Mouse (Mus musculus) CH12.LX (cell line): ENCODE results near the gene Stk38l. TPM values are rescaled to one million over a fixed set of nuclear protein-coding genes. Genes with fewer than 3 reads are reported as not detected.

Experiments used
- DNase-seq: peaks from one replicate; pipeline ENCODE4 v3.0.0-alpha.2; 2013; ENCODE audit errors: extremely low read depth
- H3K27ac ChIP-seq: 2 replicates; pipeline ENCODE4 v1.5.1; 2012; ENCODE audit warnings: low read depth, mild to moderate bottlenecking, control low read depth, moderate library complexity; ENCODE audit not compliant: insufficient read depth
- H3K27me3 ChIP-seq: replicated peaks from 2 replicates; pipeline ENCODE3; 2012; ENCODE audit warnings: inconsistent platforms
- H3K36me3 ChIP-seq, 2 experiments: replicated peaks in 1 of 2; 2 replicates each; pipeline versions ENCODE3 to v1.6.1; 2012; ENCODE audit warnings: inconsistent platforms in 1 of 2, low read length in 1 of 2, mild to moderate bottlenecking in 1 of 2, mixed read lengths in 1 of 2, moderate library complexity in 1 of 2; ENCODE audit not compliant: control insufficient read depth in 1 of 2, insufficient read depth in 1 of 2
- H3K4me1 ChIP-seq, 2 experiments: 2 replicates each; pipeline ENCODE4 v1.6.1; 2012; ENCODE audit warnings: inconsistent platforms in 1 of 2, moderate library complexity in 1 of 2; ENCODE audit not compliant: insufficient read depth in 2 of 2, control insufficient read depth in 1 of 2
- H3K4me2 ChIP-seq: 2 replicates; pipeline ENCODE4 v1.6.1; 2012; ENCODE audit warnings: low read depth, mild to moderate bottlenecking, control low read depth; ENCODE audit not compliant: poor library complexity, insufficient read depth, severe bottlenecking
- H3K4me3 ChIP-seq, 3 experiments: fragments of 150-350 bp in 1 of 3; sonication (generic) in 1 of 3; replicated peaks in 1 of 3; 2 replicates each; pipeline versions ENCODE3 to v1.5.1; 2011 to 2012; ENCODE audit warnings: low read depth in 2 of 3, low read length in 2 of 3, mild to moderate bottlenecking in 2 of 3, moderate library complexity in 2 of 3, control low read depth in 1 of 3, improper control_type of control experiment in 1 of 3, inconsistent platforms in 1 of 3, mixed read lengths in 1 of 3; ENCODE audit not compliant: poor library complexity in 1 of 3
- H3K79me2 ChIP-seq: replicated peaks from 2 replicates; pipeline ENCODE4 v1.6.1; 2012; ENCODE audit warnings: mild to moderate bottlenecking, moderate library complexity; ENCODE audit not compliant: control insufficient read depth, poor library complexity, insufficient read depth, severe bottlenecking; ENCODE audit errors: extremely low read depth
- H3K9ac ChIP-seq: 2 replicates; pipeline ENCODE4 v1.6.1; 2012; ENCODE audit warnings: low read depth, mild to moderate bottlenecking, control low read depth, moderate library complexity; ENCODE audit not compliant: insufficient read depth
- H3K9me3 ChIP-seq: replicated peaks from 2 replicates; pipeline ENCODE3; 2012; ENCODE audit warnings: low read length, inconsistent platforms, mixed read lengths
- BHLHE40 ChIP-seq: IDR thresholded peaks from 2 replicates; pipeline ENCODE4 v1.6.1; 2011; ENCODE audit warnings: mild to moderate bottlenecking, low read depth, low read length, improper control_type of control experiment
- CHD1 ChIP-seq: IDR thresholded peaks from 2 replicates; pipeline ENCODE4 v1.6.1; 2012; ENCODE audit warnings: low read depth, low read length, improper control_type of control experiment, inconsistent platforms
- CHD2 ChIP-seq: IDR thresholded peaks from 2 replicates; pipeline ENCODE4 v1.6.1; 2011; ENCODE audit warnings: low read length, improper control_type of control experiment
- E2F4 ChIP-seq: IDR thresholded peaks from 2 replicates; pipeline ENCODE4 v1.6.1; 2011; ENCODE audit warnings: low read depth, low read length, improper control_type of control experiment; ENCODE audit not compliant: insufficient replicate concordance
- ETS1 ChIP-seq: conservative IDR thresholded peaks from 2 replicates; pipeline ENCODE4 v1.6.1; 2012; ENCODE audit warnings: low read depth, mild to moderate bottlenecking, inconsistent platforms, low read length, improper control_type of control experiment, moderate library complexity
- GABPA ChIP-seq: IDR thresholded peaks from 2 replicates; pipeline ENCODE4 v1.6.1; 2012; ENCODE audit warnings: low read depth, low read length, improper control_type of control experiment, inconsistent platforms; ENCODE audit not compliant: insufficient replicate concordance
- JUN ChIP-seq: IDR thresholded peaks from 2 replicates; pipeline ENCODE4 v1.6.1; 2011; ENCODE audit warnings: low read depth, mild to moderate bottlenecking, low read length, improper control_type of control experiment, moderate library complexity; ENCODE audit not compliant: insufficient read depth
- KAT2A ChIP-seq: IDR thresholded peaks from 2 replicates; pipeline ENCODE4 v1.6.1; 2012; ENCODE audit warnings: low read length, improper control_type of control experiment, inconsistent platforms; ENCODE audit not compliant: insufficient replicate concordance
- MYC ChIP-seq: IDR thresholded peaks from 2 replicates; pipeline ENCODE4 v1.6.1; 2011; ENCODE audit warnings: low read depth, mild to moderate bottlenecking, improper control_type of control experiment, low read length
- NELFE ChIP-seq: IDR thresholded peaks from 2 replicates; pipeline ENCODE4 v1.6.1; 2011; ENCODE audit warnings: low read depth, low read length, improper control_type of control experiment
- PAX5 ChIP-seq: IDR thresholded peaks from 2 replicates; pipeline ENCODE4 v1.6.1; 2012; ENCODE audit warnings: low read length, inconsistent platforms, mixed read lengths
- POLR2A ChIP-seq: IDR thresholded peaks from 2 replicates; pipeline ENCODE4 v1.6.1; 2011; ENCODE audit warnings: low read depth, mild to moderate bottlenecking, improper control_type of control experiment, low read length
- POLR2AphosphoS2 ChIP-seq: IDR thresholded peaks from 2 replicates; pipeline ENCODE4 v1.6.1; 2011; ENCODE audit warnings: low read depth, low read length, improper control_type of control experiment
- SMC3 ChIP-seq: IDR thresholded peaks from 2 replicates; pipeline ENCODE4 v1.6.1; 2011; ENCODE audit warnings: low read depth, low read length, improper control_type of control experiment
- TBP ChIP-seq: conservative IDR thresholded peaks from 2 replicates; pipeline ENCODE4 v1.6.1; 2011; ENCODE audit warnings: low read depth, low read length, improper control_type of control experiment
- TCF12 ChIP-seq: IDR thresholded peaks from 2 replicates; pipeline ENCODE4 v1.6.1; 2014; ENCODE audit warnings: low read depth, mild to moderate bottlenecking, inconsistent platforms, low read length, improper control_type of control experiment
- UBTF ChIP-seq: IDR thresholded peaks from 2 replicates; pipeline ENCODE4 v1.6.1; 2012; ENCODE audit warnings: low read depth, mild to moderate bottlenecking, inconsistent platforms, low read length, improper control_type of control experiment, moderate library complexity
- ZKSCAN1 ChIP-seq: IDR thresholded peaks from 2 replicates; pipeline ENCODE4 v1.6.1; 2012; ENCODE audit warnings: low read depth, inconsistent platforms, low read length, improper control_type of control experiment, borderline replicate concordance
- ZMIZ1 ChIP-seq: IDR thresholded peaks from 2 replicates; pipeline ENCODE4 v1.6.1; 2012; ENCODE audit warnings: low read depth, mild to moderate bottlenecking, inconsistent platforms, low read length, improper control_type of control experiment
- dilution Hi-C: fragments of 300-500 bp; cut with MboI; formaldehyde crosslinking; loops from 2 replicates; pipeline ENCODE4 v1.14.3; 2020; ENCODE audit warnings: low sequenced_read_pairs; ENCODE audit not compliant: extremely low pct_unique_long_range_greater_than_20kb, extremely low pct_ligation_motif_present
- in situ Hi-C: fragments of 300-500 bp; cut with MboI; formaldehyde crosslinking; loops from 3 replicates; pipeline ENCODE4 v1.14.3; 2019; ENCODE audit warnings: low sequenced_read_pairs, low pct_ligation_motif_present, low pct_unique_long_range_greater_than_20kb, mixed read lengths
- polyA plus RNA-seq: library from polyadenylated mRNA; unstranded; fragments of >175 nt; gene quantifications from 2 replicates; pipeline ENCODE4 v1.2.1, GENCODE M21; 2012; ENCODE audit warnings: low read depth; ENCODE audit not compliant: insufficient read length
- total RNA-seq, 2 experiments: library from RNA; depleted of rRNA; stranded (reverse); fragments of 300-350 nt in 1 of 2; fragments of >200 nt in 1 of 2; gene quantifications; 2 replicates each; pipeline ENCODE4 v1.2.3; 2012 to 2014

Stk38l gene
- total and polyA plus RNA-seq, 3 experiments, result 3.8 to 5.2 (median 4.7) TPM

DNA sequence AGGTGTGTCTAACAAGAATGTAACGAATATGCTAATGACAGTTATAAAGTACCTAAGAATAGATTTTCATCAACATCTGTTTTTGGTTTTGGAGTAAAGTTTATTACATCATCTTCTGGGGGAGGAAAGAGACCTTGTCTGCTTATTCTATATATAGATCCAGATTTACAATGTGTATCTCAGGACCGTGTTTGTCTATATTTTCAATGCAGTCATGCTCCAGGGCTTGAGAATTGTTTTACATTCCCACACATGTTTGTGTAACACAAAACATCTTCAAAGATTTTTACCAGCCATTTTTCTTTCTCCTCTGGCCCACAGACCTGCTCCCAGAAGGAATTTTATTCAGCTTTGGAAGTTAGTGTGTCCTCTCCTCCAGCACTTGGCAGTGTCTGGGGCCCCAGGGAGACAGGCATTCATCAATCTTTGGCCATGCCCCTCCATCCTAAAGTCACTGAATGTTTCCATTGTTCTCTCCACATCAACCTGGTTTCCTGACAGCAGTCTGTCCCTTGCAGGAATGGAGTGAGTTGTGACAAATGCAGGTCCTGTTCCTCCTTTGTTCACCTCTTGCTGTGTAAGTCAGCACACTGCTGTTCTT is 28.9 kb downstream of the Stk38l start:
- TF ChIP-seq ETS1 (no peak), KAT2A (no peak), TCF12 (no peak), CHD1 (no peak), ZMIZ1 (no peak), POLR2AphosphoS2 (no peak), GABPA (no peak), SMC3 (no peak), MYC (no peak), E2F4 (no peak), ZKSCAN1 (no peak), POLR2A (no peak), UBTF (no peak), BHLHE40 (no peak), CHD2 (no peak), JUN (no peak), TBP (no peak), PAX5 (no peak), NELFE (no peak)

GRCm38 (mm10) chr6:146755136-146755535 is 30.3 kb downstream of the Stk38l start:
- H3K27ac ChIP-seq, result no peak overlapping the region
- peaks cover under 1 to 5% of the 10 kb centered on the region in 2 experiments for H3K36me3 ChIP-seq
- no peaks in the 10 kb centered on the region for H3K9me3 ChIP-seq
- DNase-seq, result no peak
- in situ Hi-C loops (loop anchor here (5.0 to 25.0 kb wide), 2 partner anchors 88 to 343 kb away; no protein-coding TSS in a partner anchor), dilution Hi-C loops (no loop called here)
- no peaks in the 10 kb centered on the region for H3K27me3 ChIP-seq
- H3K4me3 ChIP-seq, result no peak overlapping the region
- no peak overlapping the region for H3K9ac ChIP-seq
- H3K4me1 ChIP-seq, result peaks cover 20 to 59% of the 10 kb centered on the region in 2 experiments
- TF ChIP-seq CHD2 (no peak), NELFE (no peak), GABPA (no peak)
- no peaks in the 10 kb centered on the region; the same call in 1 of the 2 replicates for H3K79me2 ChIP-seq
- no peak overlapping the region for H3K4me2 ChIP-seq

More for the DNA sequence above, 28.9 kb downstream of the Stk38l start:
- Histone ChIP-seq H3K4me2 (no peak overlapping the region), H3K27me3 (no peaks in the 10 kb centered on the region), H3K79me2 (no peaks in the 10 kb centered on the region; the same call in 1 of the 2 replicates), H3K4me3 (no peak overlapping the region), H3K4me1 (peaks cover 20 to 66% of the 10 kb centered on the region in 2 experiments), H3K27ac (no peak overlapping the region), H3K9ac (no peak overlapping the region), H3K36me3 (peaks cover 0 to 3% of the 10 kb centered on the region in 2 experiments), H3K9me3 (no peaks in the 10 kb centered on the region)
- no peak for DNase-seq
- dilution Hi-C loops, result no loop called here
- in situ Hi-C loops, result loop anchor here (25.0 kb wide), 1 partner anchor 341 kb away; no protein-coding TSS in a partner anchor
